Comparison of ENCODE assay signal across 10 mouse cellular contexts in genomic region chrX:13214275-13214674, GRCm38 (mm10).
DNase-seq lines count a peak whose midpoint lies in the region; ATAC-seq and TF ChIP-seq lines count a peak whose summit lies in the region.
"Had no signal": no experiment of that assay in that cellular context is flagged by ENCODE, and none has a peak within 500 bp of the region (broad histone marks: within the 10 kb centered on the region; RNA-seq: fewer than 3 reads in every experiment).

No protein-coding gene starts in this region.

- TF ChIP-seq EP300 in MEL (IDR thresholded peaks at IDR 0.05; ENCODE audit: low read depth in 1 of 2, low read length in 2 of 2): no peak

- peaks cover 10% of the 10 kb centered on the region in 2 experiments for H3K4me1 ChIP-seq in MEL (ENCODE audit: control insufficient read depth in 1 of 2, insufficient read depth in 2 of 2, low read length in 2 of 2)
- H3K4me1 ChIP-seq: hindbrain, embryonic 15.5 days; megakaryocyte, embryonic 14.5 days had no signal

- no peak for ATAC-seq in megakaryocyte-erythroid progenitor cell, adult 5-6 weeks (replicated peaks; ENCODE audit: low FRiP score, low TSS enrichment, poor library complexity, severe bottlenecking)

- H3K9ac ChIP-seq in MEL (ENCODE audit: control insufficient read depth, low read depth, low read length, poor library complexity, severe bottlenecking): no peak overlapping the region
- H3K9ac ChIP-seq: hindbrain, embryonic 15.5 days had no signal

- TF ChIP-seq POLR2A in MEL (IDR thresholded peaks at IDR 0.05; ENCODE audit: control insufficient read depth in 1 of 2, insufficient read depth in 1 of 2, low read depth in 1 of 2, low read length in 2 of 2, poor library complexity in 1 of 2): no peak

- H3K36me3 ChIP-seq in MEL (ENCODE audit: control insufficient read depth in 1 of 2, insufficient read depth in 2 of 2, low read length in 2 of 2): peaks cover 0 to 7% of the 10 kb centered on the region in 2 experiments; a peak in 2 of 4 replicates
- H3K36me3 ChIP-seq: hindbrain, embryonic 15.5 days had no signal

- no peak overlapping the region for H3K27ac ChIP-seq in left cerebral cortex, adult 2 months
- H3K27ac ChIP-seq in MEL (ENCODE audit: control insufficient read depth, low read depth, low read length): no peak overlapping the region; the same call in 1 of the 2 replicates
- H3K27ac ChIP-seq: hindbrain, embryonic 15.5 days had no signal

- H3K27me3 ChIP-seq in MEL (ENCODE audit: control insufficient read depth in 1 of 2, insufficient read depth in 2 of 2, low read length in 2 of 2): no peaks in the 10 kb centered on the region
- H3K27me3 ChIP-seq: hindbrain, embryonic 15.5 days had no signal

- peak; percentile 26 for TF ChIP-seq CTCF in left cerebral cortex, adult 2 months (IDR thresholded peaks at IDR 0.05)
- peak; percentile 51 to 79 (median 74) for TF ChIP-seq CTCF in MEL (IDR thresholded peaks at IDR 0.05 in 2 of 3, conservative IDR thresholded peaks at IDR 0.05 in 1 of 3; ENCODE audit: control insufficient read depth in 1 of 3, insufficient read depth in 1 of 3, low read depth in 2 of 3, low read length in 3 of 3, poor library complexity in 1 of 3, severe bottlenecking in 1 of 3)

- peak; percentile 76 for TF ChIP-seq RAD21 in MEL (IDR thresholded peaks at IDR 0.05; ENCODE audit: low read depth, low read length)

- H3K4me3 ChIP-seq in left cerebral cortex, adult 2 months: no peak overlapping the region
- no peak overlapping the region for H3K4me3 ChIP-seq in MEL (ENCODE audit: control insufficient read depth in 1 of 2, insufficient read depth in 1 of 2, low read depth in 2 of 2, low read length in 2 of 2)
- H3K4me3 ChIP-seq: hindbrain, embryonic 15.5 days; megakaryocyte, embryonic 14.5 days had no signal

- intact Hi-C loops in left cerebral cortex, adult 2 months (cut with DNase I): no loop called here
- intact Hi-C loops in left cerebral cortex, postnatal 36 days (cut with DNase I): no loop called here

- H3K79me2 ChIP-seq in MEL (ENCODE audit: control insufficient read depth, insufficient read depth, low read length, poor library complexity): no peaks in the 10 kb centered on the region

- H3K9me3 ChIP-seq in MEL (replicated peaks; ENCODE audit: insufficient read depth, low read length): no peaks in the 10 kb centered on the region
- H3K9me3 ChIP-seq: hindbrain, embryonic 15.5 days; megakaryocyte, embryonic 14.5 days had no signal

- DNase-seq in cerebellum, postnatal 10 days: peak; percentile 26 to 56
- no peak for DNase-seq in cerebellum, adult 9-10 months
- no peak for DNase-seq in left cerebral cortex, adult 2 months (ENCODE audit: extremely low spot score in 1 of 2, low spot score in 2 of 2)
- no peak for DNase-seq in left cerebral cortex, postnatal 36 days (ENCODE audit: low spot score in 2 of 2)
- DNase-seq in MEL (ENCODE audit: low read depth, low spot score): peak; percentile 86
- peak; percentile 41 for DNase-seq in retina, postnatal 1 day
- DNase-seq in ovary, adult 18-20 months (ENCODE audit: low spot score): no peak

TF ChIP-seq in MEL, 35 proteins besides CTCF, POLR2A, EP300 and RAD21:
- TF ChIP-seq SMC3 (IDR thresholded peaks at IDR 0.05; ENCODE audit: low read depth, low read length) (peak; percentile 76), CHD1 (IDR thresholded peaks at IDR 0.05; ENCODE audit: low read depth, low read length) (no peak), ETS1 (IDR thresholded peaks at IDR 0.05; ENCODE audit: low read depth, low read length) (0 out of 2 replicates have a peak, but pooled peaks have one; percentile 16), ZNF384 (IDR thresholded peaks at IDR 0.05; ENCODE audit: low read depth, low read length) (peak; percentile 30; the same call in 1 of the 2 replicates), HCFC1 (IDR thresholded peaks at IDR 0.05; ENCODE audit: low read depth, low read length) (0 out of 2 replicates have a peak, but pooled peaks have one; percentile 30), SIN3A (IDR thresholded peaks at IDR 0.05; ENCODE audit: low read length) (peak; percentile 38; the same call in 1 of the 2 replicates), MYC (IDR thresholded peaks at IDR 0.05; ENCODE audit: low read depth, low read length) (peak; percentile 54; the same call in 1 of the 2 replicates), MAZ (IDR thresholded peaks at IDR 0.05; ENCODE audit: low read depth, low read length) (no peak), ZC3H11A (IDR thresholded peaks at IDR 0.05; ENCODE audit: low read depth, low read length) (peak; percentile 53), MAFK (IDR thresholded peaks at IDR 0.05; ENCODE audit: borderline replicate concordance, low read depth, low read length) (no peak), TCF12 (IDR thresholded peaks at IDR 0.05; ENCODE audit: low read depth, low read length) (0 out of 2 replicates have a peak, but pooled peaks have one; percentile 18)
TF ChIP-seq in MEL: peak in this region for 8.

Comparison
In these comparisons a context has a peak if more than half of its experiments do, and no peak if none do; other contexts are left out.
1. DNase-seq: peak in cerebellum, postnatal 10 days (2 of 2), MEL (single experiment) and retina, postnatal 1 day (single experiment); none in cerebellum, adult 9-10 months (single experiment), left cerebral cortex, adult 2 months (0 of 2), left cerebral cortex, postnatal 36 days (0 of 2) and ovary, adult 18-20 months (single experiment).